Mouse (Mus musculus): ENCODE results near the gene Cyp2a22.
"Not testable (repeated sequence)": the region's sequence is repeated elsewhere in the genome, so short reads cannot be mapped to it uniquely, and the experiment has no call there.

The Cyp2a22 gene

DNA sequence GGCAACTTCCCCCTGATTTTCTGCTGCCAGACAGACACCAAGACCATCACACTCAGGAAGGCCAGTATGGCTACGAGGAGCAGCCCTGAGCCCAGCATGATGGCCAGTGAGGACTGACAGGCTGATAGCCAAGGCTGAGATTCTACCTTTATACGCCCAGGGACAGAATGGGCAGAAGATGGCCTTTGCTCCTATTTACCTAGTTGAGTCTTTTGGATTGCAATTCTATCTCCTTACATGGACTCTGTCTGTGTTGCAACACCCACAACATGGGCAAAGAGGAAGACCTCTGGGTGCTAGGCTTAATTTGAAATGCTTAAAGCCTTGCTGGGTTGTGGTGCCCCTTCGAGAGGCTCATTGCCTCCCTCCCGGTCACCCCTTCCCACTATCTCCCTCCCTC, at the start of gene Cyp2a22:
Gene Cyp2a22 (minus strand): TSS at position 123 of the 400 bp plus-strand sequence.
- DNase-seq, result no peak

GRCm38 (mm10) chr7:26983151-26983550, 44.0 kb upstream of the Cyp2a22 start:
- not testable (repeated sequence) for DNase-seq

DNA sequence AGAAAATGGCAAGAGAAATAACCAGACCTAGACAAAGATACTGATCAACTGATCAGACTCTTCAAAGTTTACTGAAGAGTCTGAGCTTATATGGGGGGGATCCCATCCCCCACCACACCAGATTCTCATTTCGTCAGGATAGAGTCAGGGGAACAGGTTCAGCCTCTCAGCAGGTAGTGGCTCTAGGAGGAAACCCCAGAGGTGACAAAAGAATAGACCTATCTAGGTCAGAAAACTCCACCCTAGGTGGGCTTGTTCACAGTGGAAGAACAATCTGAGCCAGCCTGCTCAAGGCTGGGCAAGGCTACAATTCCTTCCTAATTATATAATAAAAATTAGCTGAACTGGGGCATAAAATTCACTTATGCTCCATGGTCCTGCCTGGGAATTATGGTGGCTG, 43.4 kb upstream of the Cyp2a22 start:
- no peak for DNase-seq

GRCm38 (mm10) chr7:26981937-26982336, 42.8 kb upstream of the Cyp2a22 start:
- DNase-seq, result not testable (repeated sequence)

GRCm38 (mm10) chr7:26981464-26981863, 42.3 kb upstream of the Cyp2a22 start:
- DNase-seq, result not testable (repeated sequence)

- not testable (repeated sequence) for DNase-seq
Measured at GRCm38 (mm10) chr7:26962371-26962770, 23.2 kb upstream of the Cyp2a22 start.

DNA sequence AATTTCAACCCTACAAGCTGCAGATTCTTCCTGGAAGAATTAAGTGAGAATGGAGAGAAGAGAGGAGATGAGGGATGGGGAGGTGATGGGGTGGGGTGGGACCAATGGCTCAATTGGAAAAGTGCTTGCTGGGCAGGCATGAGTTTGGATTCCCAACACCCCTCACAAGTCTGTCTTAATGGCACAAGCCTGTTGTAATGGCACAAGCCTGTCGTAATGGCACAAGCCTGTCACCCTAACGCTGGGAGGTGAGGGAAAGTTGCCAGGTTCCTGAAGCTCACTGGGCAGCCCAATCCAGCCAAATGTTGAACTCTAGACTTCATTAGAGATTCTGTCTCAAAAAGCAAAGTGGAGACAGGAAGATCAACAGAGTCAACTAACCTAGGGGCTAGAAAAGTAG, 14.1 kb upstream of the Cyp2a22 start:
- DNase-seq, result not testable (repeated sequence)

DNA sequence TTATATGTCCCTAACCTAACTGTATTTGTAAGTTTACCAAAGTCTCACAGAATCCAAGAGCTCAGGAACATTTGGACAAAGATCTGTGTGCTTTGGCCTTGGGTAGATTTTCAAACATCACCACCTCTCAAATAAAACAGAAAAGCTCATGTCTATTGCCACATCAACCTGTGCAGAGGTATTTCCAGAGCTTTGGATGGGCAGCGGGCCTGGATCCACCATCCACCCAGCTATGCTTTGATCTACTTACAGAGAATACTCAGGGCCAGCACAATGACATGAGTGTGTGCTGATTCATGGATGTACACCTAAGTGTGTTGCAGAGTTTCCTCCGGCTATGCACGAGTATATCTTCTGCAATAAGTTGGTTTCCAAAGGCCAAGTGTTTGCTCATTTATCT, 13.5 kb upstream of the Cyp2a22 start:
- not testable (repeated sequence) for DNase-seq

DNA sequence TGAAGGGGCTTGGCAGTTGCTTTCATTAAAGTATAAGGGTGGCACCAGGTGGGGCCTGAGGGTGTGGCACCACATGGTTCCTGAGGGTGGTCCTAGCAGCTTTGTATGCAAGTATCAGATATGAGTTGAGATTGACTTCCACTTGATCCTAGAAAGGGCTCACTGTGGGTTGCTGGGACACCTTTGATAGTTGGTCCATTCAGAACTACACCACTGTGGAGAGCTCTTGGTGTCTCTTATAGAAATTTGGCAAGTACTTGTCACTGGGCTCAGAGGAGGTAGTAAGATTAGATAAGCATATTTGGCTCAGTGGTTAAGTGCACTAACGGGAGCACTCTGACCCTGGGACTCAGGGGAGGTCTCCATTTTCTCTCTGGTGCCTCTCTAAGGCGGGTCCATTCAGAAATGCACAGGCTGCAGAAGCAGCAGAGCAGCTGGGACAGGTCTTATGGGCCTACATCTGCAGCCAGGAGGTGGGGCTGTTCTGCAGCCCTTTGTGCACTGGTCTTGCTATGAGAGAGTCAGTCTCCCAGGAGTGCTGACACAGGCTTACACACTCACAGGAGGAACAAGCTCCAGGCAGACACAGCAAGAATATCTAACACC, 2.2 kb upstream of the Cyp2a22 start:
- DNase-seq, result not testable (repeated sequence)

GRCm38 (mm10) chr7:26917114-26917513, 22.1 kb downstream of the Cyp2a22 start:
- not testable (repeated sequence) for DNase-seq
